Mouse (Mus musculus): ENCODE data around the gene Pheta1. TPM values are rescaled to one million over a fixed set of nuclear protein-coding genes. Genes with fewer than 3 reads are reported as not detected.

Gene Pheta1
- total RNA-seq, 2 experiments from 2014 or later: 4.3 to 4.9 TPM

GRCm38 (mm10) chr5:121824121-121824520 lies 24.7 kb upstream of the Pheta1 start:
- no peak for DNase-seq

- DNase-seq: no peak
Measured at GRCm38 (mm10) chr5:121825606-121826005, 23.2 kb upstream of the Pheta1 start.

GRCm38 (mm10) chr5:121827876-121828275 lies 20.9 kb upstream of the Pheta1 start:
- DNase-seq: no peak

GRCm38 (mm10) chr5:121828491-121829432 lies 20.0 kb upstream of the Pheta1 start:
- DNase-seq: peak; percentile 59

- no peak for DNase-seq
Measured at GRCm38 (mm10) chr5:121831002-121831601, 17.7 kb upstream of the Pheta1 start.

- no peak for DNase-seq
Measured at GRCm38 (mm10) chr5:121832376-121833155, 16.2 kb upstream of the Pheta1 start.

GRCm38 (mm10) chr5:121833159-121833558 lies 15.6 kb upstream of the Pheta1 start:
- no peak for DNase-seq

- DNase-seq: peak; percentile 85
Measured at GRCm38 (mm10) chr5:121833572-121834240, 15.1 kb upstream of the Pheta1 start.

GRCm38 (mm10) chr5:121834241-121834606 lies 14.6 kb upstream of the Pheta1 start:
- DNase-seq: no peak

- DNase-seq: no peak
Measured at GRCm38 (mm10) chr5:121834991-121835747, 13.6 kb upstream of the Pheta1 start.

- peak; percentile 82 for DNase-seq
Measured at GRCm38 (mm10) chr5:121835949-121836691, 12.7 kb upstream of the Pheta1 start.

GRCm38 (mm10) chr5:121836692-121837415 lies 11.9 kb upstream of the Pheta1 start:
- DNase-seq: peak; percentile 93

- DNase-seq: peak; percentile 74
Measured at GRCm38 (mm10) chr5:121837441-121838340, 11.1 kb upstream of the Pheta1 start, which contains the start of gene Sh2b3. Sh2b3 (minus strand) TSS chr5:121837646.

- peak; percentile 66 for DNase-seq
Measured at GRCm38 (mm10) chr5:121838341-121839127, 10.2 kb upstream of the Pheta1 start.

GRCm38 (mm10) chr5:121839128-121839473 lies 9.7 kb upstream of the Pheta1 start:
- no peak for DNase-seq

- DNase-seq: no peak
Measured at GRCm38 (mm10) chr5:121841516-121841915, 7.3 kb upstream of the Pheta1 start.

GRCm38 (mm10) chr5:121841973-121842372 lies 6.8 kb upstream of the Pheta1 start:
- DNase-seq: no peak

GRCm38 (mm10) chr5:121842665-121843118 lies 6.1 kb upstream of the Pheta1 start:
- peak; percentile 76 for DNase-seq
